Mouse (Mus musculus) MEL (cell line): ENCODE measurements around the gene Lamb3.

ENCODE experiments used
- CTCF ChIP-seq, 3 experiments: IDR thresholded peaks in 2 of 3; conservative IDR thresholded peaks in 1 of 3; 2 replicates each; pipeline ENCODE4 v1.5.1; 2011 to 2012; ENCODE audit warnings: low read length in 3 of 3, low read depth in 2 of 3, mild to moderate bottlenecking in 2 of 3, improper control_type of control experiment in 1 of 3, inconsistent platforms in 1 of 3, mixed read lengths in 1 of 3, moderate library complexity in 1 of 3; ENCODE audit not compliant: control insufficient read depth in 1 of 3, insufficient read depth in 1 of 3, poor library complexity in 1 of 3, severe bottlenecking in 1 of 3
- KAT2A ChIP-seq: conservative IDR thresholded peaks from 2 replicates; pipeline ENCODE4 v1.6.1; 2012; ENCODE audit warnings: low read depth, low read length, improper control_type of control experiment, inconsistent platforms
- NRF1 ChIP-seq: IDR thresholded peaks from 2 replicates; pipeline ENCODE4 v1.6.1; 2014; ENCODE audit warnings: low read depth, mild to moderate bottlenecking, inconsistent platforms, low read length, improper control_type of control experiment, moderate library complexity; ENCODE audit not compliant: poor library complexity, insufficient read depth, severe bottlenecking
- POLR2A ChIP-seq, 2 experiments: IDR thresholded peaks; 2 replicates each; pipeline ENCODE4 v1.6.1; 2011 to 2012; ENCODE audit warnings: low read length in 2 of 2, mild to moderate bottlenecking in 2 of 2, control low read depth in 1 of 2, improper control_type of control experiment in 1 of 2, low read depth in 1 of 2, moderate library complexity in 1 of 2; ENCODE audit not compliant: control insufficient read depth in 1 of 2, insufficient read depth in 1 of 2, poor library complexity in 1 of 2
- RCOR1 ChIP-seq: IDR thresholded peaks from 2 replicates; pipeline ENCODE4 v1.6.1; 2012; ENCODE audit warnings: low read depth, mild to moderate bottlenecking, inconsistent platforms, low read length, improper control_type of control experiment
- TAL1 ChIP-seq: IDR thresholded peaks from 2 replicates; pipeline ENCODE4 v1.6.1; 2012; ENCODE audit warnings: mild to moderate bottlenecking, inconsistent platforms, low read length, moderate library complexity, mixed read lengths
- TCF12 ChIP-seq: IDR thresholded peaks from 2 replicates; pipeline ENCODE4 v1.6.1; 2014; ENCODE audit warnings: low read depth, mild to moderate bottlenecking, inconsistent platforms, low read length, improper control_type of control experiment, moderate library complexity
- ZKSCAN1 ChIP-seq: IDR thresholded peaks from 2 replicates; pipeline ENCODE4 v1.6.1; 2012; ENCODE audit warnings: low read depth, mild to moderate bottlenecking, inconsistent platforms, low read length, improper control_type of control experiment, moderate library complexity

GRCm38 (mm10) chr1:193387241-193387640, 179.7 kb downstream of the Lamb3 start:
- TF ChIP-seq CTCF (IDR thresholded peaks at IDR 0.05 in 2 of 3, conservative IDR thresholded peaks at IDR 0.05 in 1 of 3; ENCODE audit: control insufficient read depth in 1 of 3, insufficient read depth in 1 of 3, low read depth in 2 of 3, low read length in 3 of 3, poor library complexity in 1 of 3, severe bottlenecking in 1 of 3) (no peak), ZKSCAN1 (no peak), POLR2A (IDR thresholded peaks at IDR 0.05; ENCODE audit: control insufficient read depth in 1 of 2, insufficient read depth in 1 of 2, low read depth in 1 of 2, low read length in 2 of 2, poor library complexity in 1 of 2) (no peak), RCOR1 (no peak), TAL1 (no peak), TCF12 (no peak), NRF1 (no peak), KAT2A (no peak)
